Mouse (Mus musculus) heart, adult 2 months (tissue): Measurements from ENCODE around the gene Rab7b.

Source experiments
- CTCF ChIP-seq: fragments of 200-600 bp; IDR thresholded peaks from 2 replicates; pipeline ENCODE4 v1.8.1; 2022; ENCODE audit warnings: antibody characterized with exemption, mild to moderate bottlenecking, moderate library complexity
- EP300 ChIP-seq: fragments of 200-500 bp; IDR thresholded peaks from 2 replicates; pipeline ENCODE4 v1.6.1; 2011; ENCODE audit warnings: low read depth, low read length, control low read depth; ENCODE audit not compliant: insufficient read depth
- POLR2A ChIP-seq: fragments of 200-500 bp; IDR thresholded peaks from 2 replicates; pipeline ENCODE4 v1.6.1; 2011; ENCODE audit warnings: mild to moderate bottlenecking, low read depth, low read length, control low read depth; ENCODE audit not compliant: insufficient read depth

DNA sequence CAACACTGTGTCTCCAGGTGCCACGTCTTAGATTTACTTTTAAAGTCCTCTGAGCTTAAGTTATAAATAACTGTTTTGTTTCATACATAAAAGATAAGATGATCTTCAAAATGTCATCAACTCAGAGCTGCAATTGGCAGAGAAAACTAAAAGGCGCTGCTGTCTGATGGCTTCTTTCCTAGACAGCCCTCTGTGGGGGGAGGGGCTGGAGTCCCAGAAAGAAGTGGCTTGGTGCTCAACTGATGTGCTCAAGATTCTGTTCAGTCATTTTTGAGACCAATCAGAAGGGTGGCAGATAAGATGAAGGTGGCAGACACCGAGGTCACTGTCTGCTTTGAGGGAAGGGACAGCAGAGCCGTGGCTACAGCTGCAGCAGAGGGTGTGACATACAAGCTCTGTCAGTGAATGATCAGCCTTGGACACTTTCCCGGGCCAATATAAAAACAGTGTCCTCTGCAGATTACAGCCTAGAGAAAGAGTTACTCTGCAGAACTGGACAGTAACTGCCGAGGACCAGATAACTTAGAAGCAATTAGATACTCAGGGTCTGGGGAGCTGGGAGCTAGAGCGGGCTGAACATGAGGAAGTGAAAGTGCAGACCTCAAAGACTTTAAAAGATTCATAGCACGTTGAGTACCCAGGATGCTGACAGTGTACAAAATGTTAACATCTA is 13.7 kb downstream of the Rab7b start:
- no peak for TF ChIP-seq CTCF
- no peak for TF ChIP-seq POLR2A
- no peak for TF ChIP-seq EP300
